Mouse (Mus musculus) kidney, embryonic 14.5 days (tissue): ENCODE data around the gene Ube2ql1. TPM values are rescaled to one million over a fixed set of nuclear protein-coding genes. Genes with fewer than 3 reads are reported as not detected.

ENCODE experiments used
- ATAC-seq: fragments of 200-750 bp; cut with Nextera tagmentation; 2 replicates; pipeline ENCODE4 v1.8.0; 2017; ENCODE audit warnings: moderate number of reproducible peaks, mild to moderate bottlenecking, moderate TSS enrichment, moderate library complexity; ENCODE audit not compliant: low FRiP score, low TSS enrichment
- H3K27ac ChIP-seq: fragments of 300-500 bp; sonication (generic); 2 replicates; pipeline ENCODE4 v1.5.1; 2014; ENCODE audit warnings: low read depth, mild to moderate bottlenecking, low read length, moderate library complexity, mixed read lengths
- H3K27me3 ChIP-seq: fragments of 300-500 bp; sonication (generic); 2 replicates; pipeline ENCODE4 v1.6.1; 2014; ENCODE audit warnings: mild to moderate bottlenecking, low read length; ENCODE audit not compliant: control insufficient read depth, insufficient read depth
- H3K36me3 ChIP-seq: fragments of 300-500 bp; sonication (generic); 2 replicates; pipeline ENCODE4 v1.6.1; 2014; ENCODE audit warnings: low read length, mixed read lengths; ENCODE audit not compliant: control insufficient read depth, insufficient read depth
- H3K4me1 ChIP-seq: fragments of 300-500 bp; sonication (generic); 2 replicates; pipeline ENCODE4 v1.6.1; 2014; ENCODE audit warnings: low read length, mixed read lengths; ENCODE audit not compliant: control insufficient read depth, insufficient read depth
- H3K4me2 ChIP-seq: fragments of 300-500 bp; sonication (generic); replicated peaks from 2 replicates; pipeline ENCODE4 v1.6.1; 2014; ENCODE audit warnings: low read depth, mild to moderate bottlenecking, low read length
- H3K4me3 ChIP-seq: fragments of 300-500 bp; sonication (generic); 2 replicates; pipeline ENCODE4 v1.5.1; 2014; ENCODE audit warnings: mild to moderate bottlenecking, low read length
- H3K9ac ChIP-seq: fragments of 300-500 bp; sonication (generic); 2 replicates; pipeline ENCODE4 v1.6.1; 2014; ENCODE audit warnings: low read depth, mild to moderate bottlenecking, low read length, moderate library complexity
- H3K9me3 ChIP-seq: fragments of 300-500 bp; sonication (generic); 2 replicates; pipeline ENCODE4 v1.6.1; 2016; ENCODE audit warnings: low read length; ENCODE audit not compliant: control insufficient read depth
- WGBS: fragments of 180-500 bp; shearing (Covaris S2); extraction: QIAGEN DNeasy Blood & Tissue Kit; methylation state at CpG from one replicate; pipeline ENCODE4 v1.1.7; 2014; 5-methylcytosine and 5-hydroxymethylcytosine counted together
- polyA plus RNA-seq: library from polyadenylated mRNA; unstranded; fragments of >200 nt; fragmentation: Nextera tagmentation; extraction: Ambion mirVana; gene quantifications from 2 replicates; pipeline ENCODE4 v1.2.1, GENCODE M21; 2014

Gene Ube2ql1
- polyA plus RNA-seq, 1 experiment from 2014 or later, result 0.73 TPM

DNA sequence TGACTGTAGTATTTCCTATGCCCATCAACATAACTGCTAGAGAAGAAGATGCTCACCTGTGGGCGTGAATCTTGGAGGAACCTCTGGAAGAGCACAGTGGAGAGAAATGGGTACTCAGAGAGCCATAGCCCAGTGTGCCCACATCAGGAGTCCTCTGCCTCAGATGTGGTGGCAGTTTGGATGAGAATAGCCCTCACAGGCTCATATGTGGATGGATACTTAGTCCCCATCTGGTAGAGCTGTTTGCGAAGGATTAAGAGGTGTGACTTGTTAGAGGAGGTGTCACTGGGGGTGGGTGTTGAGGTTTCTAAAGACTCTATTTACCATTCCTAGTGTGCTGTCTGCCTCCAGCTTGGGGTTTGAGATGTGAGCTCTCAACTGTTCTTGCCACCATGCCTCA is 13.2 kb upstream of the Ube2ql1 start:
- 79% methylated on average over 2 of the region's 2 CpGs for WGBS
- H3K4me2 ChIP-seq, result no peak overlapping the region
- H3K36me3 ChIP-seq, result no peaks in the 10 kb centered on the region
- H3K9ac ChIP-seq, result no peak overlapping the region
- no peak for ATAC-seq
- no peaks in the 10 kb centered on the region for H3K27me3 ChIP-seq
- no peak overlapping the region for H3K27ac ChIP-seq
- H3K4me3 ChIP-seq, result no peak overlapping the region
- H3K9me3 ChIP-seq, result no peaks in the 10 kb centered on the region
- H3K4me1 ChIP-seq, result no peaks in the 10 kb centered on the region

DNA sequence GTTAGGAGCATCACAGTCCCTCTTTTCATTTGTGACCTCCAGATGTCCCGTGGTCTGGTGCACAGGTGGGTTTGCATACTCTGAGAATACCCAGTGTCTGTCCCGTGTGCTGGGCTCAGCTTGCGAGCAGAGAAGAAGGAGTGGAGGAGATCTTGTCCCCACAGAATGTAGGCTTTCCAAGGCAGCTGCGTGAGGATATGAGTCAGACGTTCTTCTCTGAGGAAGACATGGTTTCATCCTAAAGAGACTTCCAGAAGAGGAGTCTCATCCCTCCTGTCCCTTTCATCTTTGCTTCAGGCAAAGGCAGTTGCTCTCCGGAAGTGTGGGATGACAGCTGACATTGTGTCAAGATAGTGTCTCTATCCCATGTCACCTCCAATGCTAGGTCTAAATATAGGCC is 11.8 kb upstream of the Ube2ql1 start:
- Histone ChIP-seq H3K36me3 (no peaks in the 10 kb centered on the region), H3K4me2 (no peak overlapping the region)
- WGBS, result 85% methylated on average over 6 of the region's 6 CpGs

DNA sequence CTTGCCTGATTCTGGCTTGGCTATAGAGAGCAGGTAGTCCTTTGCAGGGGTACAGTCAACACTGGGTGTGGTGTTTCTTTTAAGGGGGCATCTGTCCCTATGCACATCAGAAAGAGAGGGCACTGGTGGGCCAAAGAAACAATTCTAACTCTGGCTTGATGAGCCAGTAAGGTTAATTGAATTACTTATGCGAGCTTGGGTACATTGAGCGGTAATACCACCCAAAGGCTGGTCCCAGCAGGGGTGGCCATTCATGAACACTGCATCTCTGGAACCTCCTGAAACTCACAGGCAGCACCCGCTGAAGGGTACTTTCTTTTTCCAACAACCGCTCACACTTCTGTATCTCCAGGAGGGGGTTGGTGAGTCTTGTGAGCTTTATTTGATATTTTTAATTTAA is 9.1 kb upstream of the Ube2ql1 start:
- Histone ChIP-seq H3K9ac (no peak overlapping the region), H3K4me2 (no peak overlapping the region), H3K27ac (no peak overlapping the region), H3K27me3 (no peaks in the 10 kb centered on the region), H3K4me3 (no peak overlapping the region), H3K9me3 (no peaks in the 10 kb centered on the region), H3K4me1 (no peaks in the 10 kb centered on the region), H3K36me3 (no peaks in the 10 kb centered on the region)
- 67% methylated on average over 4 of the region's 4 CpGs for WGBS
- no peak for ATAC-seq

More for the DNA sequence above, 11.8 kb upstream of the Ube2ql1 start:
- Histone ChIP-seq H3K27me3 (no peaks in the 10 kb centered on the region), H3K4me1 (no peaks in the 10 kb centered on the region), H3K4me3 (no peak overlapping the region), H3K27ac (no peak overlapping the region), H3K9ac (no peak overlapping the region), H3K9me3 (no peaks in the 10 kb centered on the region)
- no peak for ATAC-seq

DNA sequence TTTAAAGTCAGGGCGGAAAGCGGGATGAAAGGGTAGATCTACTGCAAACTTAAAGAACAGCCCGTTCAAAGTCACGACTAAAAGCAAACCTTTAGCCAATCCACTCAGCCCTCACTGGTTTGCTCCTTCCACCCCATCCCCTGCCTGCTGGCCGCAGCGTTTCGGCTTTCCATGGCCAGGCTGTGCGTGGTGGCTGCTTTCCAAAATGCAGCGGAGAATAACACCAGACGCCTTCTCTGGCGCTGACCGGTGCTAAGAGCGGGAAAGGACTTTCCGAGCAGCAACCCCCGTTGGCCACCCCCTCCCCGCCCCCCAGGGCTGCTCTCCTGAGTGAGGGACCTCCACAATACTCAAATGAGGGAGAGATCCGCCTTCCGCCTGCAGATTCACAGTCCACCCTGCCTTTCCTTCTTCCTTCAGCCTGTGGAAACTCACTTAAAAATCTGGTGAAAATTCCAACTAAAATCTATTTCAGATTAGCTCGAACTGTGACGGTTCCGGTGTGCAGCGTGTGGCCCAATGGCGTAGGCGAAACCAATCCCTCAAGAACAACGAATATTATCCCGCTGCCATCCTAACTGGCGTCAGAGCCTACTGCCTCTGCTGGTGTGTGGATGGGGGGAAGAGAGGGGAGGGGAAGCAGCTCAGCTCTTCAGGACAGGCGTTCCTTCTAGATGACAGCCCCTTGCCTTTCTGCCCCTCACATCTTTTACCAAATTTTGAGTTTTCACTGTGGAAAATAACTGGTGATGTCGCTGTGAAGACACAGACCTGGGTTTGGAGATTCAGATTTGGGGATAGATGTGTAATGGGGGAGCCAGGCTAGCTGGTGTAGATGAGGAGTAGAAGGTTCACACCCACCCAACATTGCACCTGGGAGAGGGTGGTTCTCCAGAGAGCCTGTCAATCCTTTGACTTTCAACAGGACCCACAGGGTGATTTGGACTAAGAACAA is 919 bp upstream of the Ube2ql1 start:
- Histone ChIP-seq H3K4me3 (peak overlapping the region; percentile 67), H3K27me3 (peaks cover 31% of the 10 kb centered on the region), H3K9me3 (no peaks in the 10 kb centered on the region), H3K4me1 (0 out of 2 replicates have a peak, but pooled peaks cover 6% of the 10 kb centered on the region), H3K9ac (peak overlapping the region; percentile 51; the same call in 1 of the 2 replicates), H3K4me2 (peak overlapping the region; percentile 98), H3K27ac (no peak overlapping the region), H3K36me3 (no peaks in the 10 kb centered on the region)
- ATAC-seq, result peak; percentile 36; the same call in 1 of the 2 replicates
- 2% methylated on average over 29 of the region's 29 CpGs for WGBS

DNA sequence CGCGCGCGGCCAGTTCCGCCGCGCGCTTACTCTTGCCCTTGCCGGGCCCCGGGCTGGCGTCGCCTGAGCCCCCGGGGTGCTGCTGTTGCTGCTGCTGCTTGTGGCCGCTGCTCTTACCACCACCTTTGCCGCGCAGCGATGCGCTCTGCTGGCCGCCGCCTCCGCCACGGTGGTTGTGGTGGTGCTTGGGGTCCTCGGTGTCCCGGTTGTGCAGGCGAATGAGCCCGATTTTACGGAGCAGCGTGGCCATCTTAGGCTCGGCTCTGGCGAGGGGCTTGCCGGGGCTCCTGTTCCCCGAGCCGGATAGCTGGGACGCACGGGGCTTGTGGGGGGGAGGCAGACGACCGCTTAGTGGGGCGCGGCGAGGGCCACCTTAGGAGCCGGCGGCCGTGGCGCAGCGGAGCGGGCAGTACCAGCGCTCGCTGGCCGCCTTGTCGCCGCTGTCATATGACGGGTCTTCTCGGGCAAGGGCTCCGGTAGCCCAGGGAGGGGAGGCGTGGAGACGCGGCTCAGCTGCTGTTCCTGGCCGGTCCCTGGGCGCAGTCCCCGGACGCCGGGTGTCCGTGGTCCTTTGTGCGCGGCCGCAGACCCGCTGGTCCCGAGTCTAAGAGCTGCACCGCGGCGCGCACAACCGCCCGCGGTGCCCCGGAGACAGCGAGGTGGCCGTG is 464 bp downstream of the Ube2ql1 start:
- H3K36me3 ChIP-seq, result no peaks in the 10 kb centered on the region
- H3K4me1 ChIP-seq, result 0 out of 2 replicates have a peak, but pooled peaks cover 6% of the 10 kb centered on the region
- H3K27ac ChIP-seq, result no peak overlapping the region
- peak overlapping the region; percentile 67 for H3K4me3 ChIP-seq
- peak; percentile 72 for ATAC-seq
- no peaks in the 10 kb centered on the region for H3K9me3 ChIP-seq
- under 1% methylated on average over 77 of the region's 78 CpGs for WGBS
- peak overlapping the region; percentile 98 for H3K4me2 ChIP-seq
- peaks cover 39% of the 10 kb centered on the region for H3K27me3 ChIP-seq
- H3K9ac ChIP-seq, result peak overlapping the region; percentile 60

DNA sequence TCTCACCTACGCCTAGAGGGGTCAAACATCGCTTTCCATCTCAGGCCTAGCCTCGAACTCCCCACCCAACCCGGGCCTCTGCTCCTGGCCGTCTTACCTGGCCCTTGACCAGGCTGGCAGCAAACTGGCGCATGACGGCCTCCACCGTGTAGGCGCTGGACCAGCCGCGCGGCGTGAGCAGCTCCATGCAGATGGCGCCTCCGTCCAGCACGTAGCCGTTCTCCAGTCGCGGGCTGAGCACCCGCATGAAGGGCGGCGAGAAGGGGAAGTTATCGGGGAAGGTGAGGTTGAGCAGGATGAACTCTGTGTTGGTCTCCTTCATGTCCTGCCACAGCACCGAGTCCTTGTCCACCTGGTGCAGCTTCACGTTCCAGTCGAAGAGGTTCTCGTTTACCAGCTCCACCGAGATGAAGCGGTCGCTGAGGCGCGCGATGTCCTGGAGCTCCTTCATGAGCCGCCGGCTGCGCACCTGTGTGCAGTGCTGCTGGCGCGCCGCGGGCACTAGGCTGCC is 1.2 kb downstream of the Ube2ql1 start:
- Histone ChIP-seq H3K27me3 (peaks cover 43% of the 10 kb centered on the region), H3K9me3 (no peaks in the 10 kb centered on the region), H3K27ac (no peak overlapping the region), H3K36me3 (no peaks in the 10 kb centered on the region), H3K4me2 (peak overlapping the region; percentile 98), H3K4me3 (peak overlapping the region; percentile 67), H3K4me1 (0 out of 2 replicates have a peak, but pooled peaks cover 6% of the 10 kb centered on the region), H3K9ac (peak overlapping the region; percentile 31)
- under 1% methylated on average over 40 of the region's 40 CpGs for WGBS
- ATAC-seq, result peak; percentile 26; the same call in 1 of the 2 replicates

DNA sequence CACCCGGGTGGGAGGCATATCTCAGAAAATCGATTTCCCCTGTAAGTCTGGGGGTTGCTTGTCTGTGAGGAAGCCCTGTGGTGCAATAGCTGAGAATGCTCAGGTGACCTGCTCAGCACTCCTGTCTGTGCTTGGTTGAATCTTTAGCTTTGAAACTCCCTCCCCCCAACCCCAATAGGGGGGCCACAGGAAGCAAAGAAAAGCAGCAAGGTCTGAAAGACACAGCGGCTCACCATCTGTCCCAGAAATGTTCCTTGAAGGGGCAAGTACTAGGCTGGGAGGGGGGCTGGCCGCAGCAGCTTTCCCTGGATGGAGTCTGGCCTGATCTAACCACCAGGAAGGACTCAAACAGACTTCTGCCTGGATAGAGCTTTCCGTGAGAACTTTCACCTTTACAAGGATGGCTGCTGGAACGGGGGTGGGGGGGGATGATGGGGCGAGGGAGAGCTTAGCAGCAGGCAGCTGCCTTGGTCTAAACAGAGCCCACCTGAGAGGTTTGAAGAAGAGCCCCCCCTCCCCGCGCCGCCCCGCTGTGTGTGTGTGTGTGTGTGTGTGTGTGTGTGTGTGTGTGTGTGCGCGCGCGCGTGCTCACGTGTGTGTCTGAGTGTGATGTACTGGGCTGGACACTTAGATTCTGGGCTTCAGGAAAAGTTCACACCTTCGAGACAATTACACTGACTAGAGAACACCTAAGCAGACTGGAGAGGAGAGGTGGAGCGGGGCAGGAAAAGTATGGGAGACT is 2.1 kb downstream of the Ube2ql1 start:
- Histone ChIP-seq H3K9ac (0 out of 2 replicates have a peak overlapping the region, but pooled peaks have one; percentile 31), H3K27me3 (peaks cover 43% of the 10 kb centered on the region), H3K9me3 (no peaks in the 10 kb centered on the region), H3K27ac (no peak overlapping the region), H3K4me1 (0 out of 2 replicates have a peak, but pooled peaks cover 6% of the 10 kb centered on the region), H3K36me3 (no peaks in the 10 kb centered on the region), H3K4me2 (peak overlapping the region; percentile 98), H3K4me3 (peak overlapping the region; percentile 67)
- ATAC-seq, result no peak
- WGBS, result 8% methylated on average over 15 of the region's 19 CpGs

DNA sequence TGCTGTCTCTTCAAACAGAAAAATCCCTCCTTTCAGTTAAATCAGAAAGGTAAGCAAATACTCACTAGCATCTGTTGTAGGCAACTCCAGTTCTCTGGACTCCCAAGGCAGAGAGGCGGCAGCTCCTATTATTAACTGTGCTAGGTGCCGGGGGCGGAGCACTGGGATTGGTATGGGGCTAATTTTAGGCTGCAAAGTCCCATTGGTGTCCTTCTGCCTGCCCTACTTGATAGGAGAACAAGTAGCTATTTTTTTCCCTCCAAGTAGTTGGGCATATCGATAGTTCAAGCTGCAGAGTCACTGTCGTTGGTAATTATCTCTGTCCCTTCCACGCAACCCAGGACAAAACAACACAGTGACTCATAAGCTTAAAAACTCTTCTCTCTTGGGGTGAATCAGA is 7.1 kb downstream of the Ube2ql1 start:
- no peak for ATAC-seq

More for the DNA sequence above, 7.1 kb downstream of the Ube2ql1 start:
- 83% methylated on average over 6 of the region's 6 CpGs for WGBS
- Histone ChIP-seq H3K27ac (no peak overlapping the region), H3K9ac (no peak overlapping the region), H3K4me1 (no peaks in the 10 kb centered on the region), H3K4me2 (no peak overlapping the region), H3K4me3 (no peak overlapping the region), H3K36me3 (no peaks in the 10 kb centered on the region), H3K27me3 (peaks cover 28% of the 10 kb centered on the region), H3K9me3 (no peaks in the 10 kb centered on the region)
